In the genomic region with DNA sequence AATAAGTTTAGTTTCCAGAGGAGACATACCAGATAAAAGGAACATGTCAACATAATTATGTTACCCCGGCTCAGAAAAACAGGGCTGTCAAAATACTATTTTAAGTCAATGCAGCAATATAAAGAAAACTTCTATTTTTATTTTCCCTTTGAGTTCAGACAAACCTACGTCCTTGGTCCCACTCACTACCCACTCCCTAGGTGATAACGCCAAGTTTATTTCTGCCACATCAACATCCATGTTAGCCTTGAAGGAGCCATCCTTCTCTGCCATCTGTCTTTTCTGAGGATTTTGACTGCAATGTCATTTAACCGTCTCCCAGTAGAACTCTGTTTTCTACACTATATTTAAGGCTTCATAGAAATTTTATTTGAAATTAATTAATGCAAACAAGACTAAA, we compare ENCODE assay signal across 35 mouse cellular contexts.
"Had no signal": no experiment of that assay in that cellular context is flagged by ENCODE, and none has a peak within 500 bp of the region (broad histone marks: within the 10 kb centered on the region; RNA-seq: fewer than 3 reads in every experiment).

No protein-coding gene starts in this region.

- DNase-seq: heart, postnatal 10 days; heart, postnatal 14 days; heart, postnatal 36 days; heart, postnatal 4 days; kidney, adult 11 months; kidney, adult 18-20 months; kidney, adult 2 months; kidney, adult 8-10 months; kidney, adult 9 months; kidney, postnatal 10 days; kidney, postnatal 14 days; kidney, postnatal 25 days; kidney, postnatal 36 days; kidney, postnatal 4 days; layer of hippocampus, adult 9-11 months; layer of hippocampus, postnatal 36 days had no signal

- H3K4me1 ChIP-seq: heart, embryonic 10.5 days; heart, embryonic 12.5 days; heart, embryonic 13.5 days; heart, embryonic 15.5 days; hindbrain, embryonic 10.5 days; hindbrain, embryonic 12.5 days; hindbrain, embryonic 13.5 days; hindbrain, embryonic 15.5 days; intestine, embryonic 15.5 days; kidney, embryonic 15.5 days had no signal

- H3K27me3 ChIP-seq: heart, embryonic 12.5 days; heart, embryonic 13.5 days; heart, embryonic 15.5 days; hindbrain, embryonic 12.5 days; hindbrain, embryonic 13.5 days; hindbrain, embryonic 15.5 days; intestine, embryonic 15.5 days; kidney, embryonic 15.5 days had no signal

- H3K4me2 ChIP-seq: heart, embryonic 11.5 days; heart, embryonic 12.5 days; heart, embryonic 13.5 days; heart, embryonic 15.5 days; hindbrain, embryonic 12.5 days; hindbrain, embryonic 13.5 days; hindbrain, embryonic 14.5 days; hindbrain, embryonic 15.5 days; intestine, embryonic 15.5 days; kidney, embryonic 15.5 days had no signal

- H3K36me3 ChIP-seq: heart, embryonic 10.5 days; heart, embryonic 12.5 days; heart, embryonic 13.5 days; heart, embryonic 15.5 days; hindbrain, embryonic 10.5 days; hindbrain, embryonic 12.5 days; hindbrain, embryonic 13.5 days; hindbrain, embryonic 15.5 days; intestine, embryonic 15.5 days; kidney, embryonic 15.5 days had no signal

- H3K9ac ChIP-seq: heart, embryonic 12.5 days; heart, embryonic 13.5 days; heart, embryonic 15.5 days; hindbrain, embryonic 12.5 days; hindbrain, embryonic 13.5 days; hindbrain, embryonic 14.5 days; hindbrain, embryonic 15.5 days; intestine, embryonic 15.5 days; kidney, embryonic 15.5 days had no signal

- H3K27ac ChIP-seq: heart, embryonic 10.5 days; heart, embryonic 13.5 days; heart, embryonic 15.5 days; hindbrain, embryonic 10.5 days; hindbrain, embryonic 12.5 days; hindbrain, embryonic 13.5 days; hindbrain, embryonic 14.5 days; hindbrain, embryonic 15.5 days; hindbrain, postnatal 0 days; intestine, embryonic 15.5 days; kidney, embryonic 15.5 days; kidney, postnatal 0 days; layer of hippocampus, adult 2 months had no signal

- ATAC-seq: hindbrain, embryonic 16.5 days; hindbrain, postnatal 0 days; inflammation-experienced regulatory T-cells, adult 6 months; intestine, embryonic 15.5 days; intestine, embryonic 16.5 days; intestine, postnatal 0 days had no signal

- H3K4me3 ChIP-seq: heart, embryonic 10.5 days; heart, embryonic 12.5 days; heart, embryonic 13.5 days; heart, embryonic 15.5 days; hindbrain, embryonic 10.5 days; hindbrain, embryonic 12.5 days; hindbrain, embryonic 13.5 days; hindbrain, embryonic 15.5 days; intestine, embryonic 15.5 days; kidney, embryonic 15.5 days; layer of hippocampus, adult 2 months had no signal

- H3K9me3 ChIP-seq: heart, embryonic 10.5 days; heart, embryonic 12.5 days; heart, embryonic 13.5 days; heart, embryonic 15.5 days; hindbrain, embryonic 10.5 days; hindbrain, embryonic 12.5 days; hindbrain, embryonic 13.5 days; hindbrain, embryonic 15.5 days; intestine, embryonic 15.5 days; kidney, embryonic 15.5 days had no signal
